Mouse (Mus musculus): ENCODE measurements at regions not wholly inside any gene's neighbourhood (a gene's known extent, or its start where the extent isn't known, plus 50 kb on each side); places are given as distances from the start of the nearest gene placed in this dataset.
A peak's percentile ranks its signal among the peaks of the same experiment; 100 is the strongest.

GRCm38 (mm10) chr11:65389238-65389637 is 119.4 kb upstream of the Myocd start:
- no peak for TF ChIP-seq CTCF (IDR thresholded peaks at IDR 0.05; ENCODE audit: control insufficient read depth, insufficient read depth, insufficient read length)
- TF ChIP-seq MAX (IDR thresholded peaks at IDR 0.05): peak; percentile 95
- peak; percentile 85 for TF ChIP-seq CEBPB (IDR thresholded peaks at IDR 0.05; ENCODE audit: low read depth)
- TF ChIP-seq USF1 (IDR thresholded peaks at IDR 0.05; ENCODE audit: low read depth): peak; percentile 48
- TF ChIP-seq MYOG (IDR thresholded peaks at IDR 0.05; ENCODE audit: control insufficient read depth, extremely low read depth, insufficient read length): no peak
- TF ChIP-seq MYOD1 (IDR thresholded peaks at IDR 0.05; ENCODE audit: control insufficient read depth, insufficient read length, low read depth): no peak

All from C2C12 (cell line).